Mouse (Mus musculus) embryonic facial prominence, embryonic 11.5 days (tissue): ENCODE measurements at regions not wholly inside any gene's neighbourhood (a gene's known extent, or its start where the extent isn't known, plus 50 kb on each side); places are given as distances from the start of the nearest gene placed in this dataset.
"Not testable (repeated sequence)": the region's sequence is repeated elsewhere in the genome, so short reads cannot be mapped to it uniquely, and the experiment has no call there.

ENCODE experiments used
- ATAC-seq: fragments of 200-750 bp; cut with Nextera tagmentation; replicated peaks from 2 replicates; pipeline ENCODE4 v1.8.0; 2017; ENCODE audit warnings: low read depth; ENCODE audit not compliant: insufficient number of reproducible peaks, low FRiP score, low TSS enrichment
- DNase-seq: peaks from one replicate; pipeline ENCODE4 v3.0.0-alpha.2; 2015; ENCODE audit warnings: low spot score
- H3K27ac ChIP-seq: fragments of 300-500 bp; sonication (generic); replicated peaks from 2 replicates; pipeline ENCODE4 v1.5.1; 2014; ENCODE audit warnings: mild to moderate bottlenecking, low read depth, low read length, control low read depth
- H3K27me3 ChIP-seq: fragments of 300-500 bp; sonication (generic); 2 replicates; pipeline ENCODE4 v1.6.1; 2014; ENCODE audit warnings: mild to moderate bottlenecking, low read length, moderate library complexity, mixed read lengths; ENCODE audit not compliant: control insufficient read depth, insufficient read depth
- H3K36me3 ChIP-seq: fragments of 300-500 bp; sonication (generic); replicated peaks from 2 replicates; pipeline ENCODE4 v1.6.1; 2014; ENCODE audit warnings: low read depth, mild to moderate bottlenecking, low read length, moderate library complexity, mixed read lengths; ENCODE audit not compliant: control insufficient read depth, insufficient read depth
- H3K4me1 ChIP-seq: fragments of 300-500 bp; sonication (generic); 2 replicates; pipeline ENCODE4 v1.6.1; 2014; ENCODE audit warnings: low read length, mixed read lengths; ENCODE audit not compliant: control insufficient read depth, insufficient read depth
- H3K4me2 ChIP-seq: fragments of 300-500 bp; sonication (generic); 2 replicates; pipeline ENCODE4 v1.6.1; 2014; ENCODE audit warnings: low read depth, mild to moderate bottlenecking, control low read depth, low read length, moderate library complexity
- H3K4me3 ChIP-seq: fragments of 300-500 bp; sonication (generic); 2 replicates; pipeline ENCODE4 v1.5.1; 2014; ENCODE audit warnings: low read depth, low read length, control low read depth
- H3K9ac ChIP-seq: fragments of 300-500 bp; sonication (generic); replicated peaks from 2 replicates; pipeline ENCODE4 v1.6.1; 2014; ENCODE audit warnings: mild to moderate bottlenecking, control low read depth, low read length
- H3K9me3 ChIP-seq: fragments of 300-500 bp; sonication (generic); replicated peaks from 2 replicates; pipeline ENCODE4 v1.6.1; 2016; ENCODE audit warnings: mild to moderate bottlenecking, low read length, inconsistent platforms, mixed read lengths; ENCODE audit not compliant: control insufficient read depth
- WGBS: fragments of 180-500 bp; shearing (Covaris S2); extraction: QIAGEN DNeasy Blood & Tissue Kit; methylation state at CpG from one replicate; pipeline ENCODE4 v1.1.7; 2014; 5-methylcytosine and 5-hydroxymethylcytosine counted together

- Histone ChIP-seq H3K4me2 (no peak overlapping the region), H3K36me3 (no peaks in the 10 kb centered on the region), H3K4me3 (no peak overlapping the region), H3K9me3 (no peaks in the 10 kb centered on the region), H3K4me1 (no peaks in the 10 kb centered on the region), H3K9ac (no peak overlapping the region), H3K27ac (no peak overlapping the region), H3K27me3 (no peaks in the 10 kb centered on the region)
- ATAC-seq, result no peak
- DNase-seq, result no peak
Observed at GRCm38 (mm10) chr11:48724068-48724467, 76.1 kb upstream of the Rack1 start.

GRCm38 (mm10) chr11:48730826-48731225 lies 69.3 kb upstream of the Rack1 start:
- WGBS, result 69% methylated on average over 4 of the region's 4 CpGs
- not testable (repeated sequence) for H3K36me3 ChIP-seq

GRCm38 (mm10) chr11:48746503-48746902 lies 53.6 kb upstream of the Rack1 start:
- H3K36me3 ChIP-seq, result no peaks in the 10 kb centered on the region
- H3K27ac ChIP-seq, result no peak overlapping the region
- 97% methylated on average over 1 of the region's 1 CpGs for WGBS
- no peaks in the 10 kb centered on the region for H3K9me3 ChIP-seq
- no peak overlapping the region for H3K4me2 ChIP-seq
- DNase-seq (no peak), ATAC-seq (no peak)
- no peak overlapping the region for H3K9ac ChIP-seq
- no peaks in the 10 kb centered on the region for H3K27me3 ChIP-seq
- H3K4me3 ChIP-seq, result no peak overlapping the region
- H3K4me1 ChIP-seq, result no peaks in the 10 kb centered on the region

More at GRCm38 (mm10) chr11:48730826-48731225, 69.3 kb upstream of the Rack1 start:
- H3K9ac ChIP-seq, H3K4me3 ChIP-seq, ATAC-seq, DNase-seq, H3K4me1 ChIP-seq, H3K27me3 ChIP-seq, H3K4me2 ChIP-seq, H3K9me3 ChIP-seq, H3K27ac ChIP-seq: not testable (repeated sequence)

GRCm38 (mm10) chr11:48748066-48748465 lies 52.1 kb upstream of the Rack1 start:
- no peak overlapping the region for H3K27ac ChIP-seq
- no peak overlapping the region for H3K4me3 ChIP-seq
- H3K4me2 ChIP-seq, result no peak overlapping the region
- H3K36me3 ChIP-seq, result no peaks in the 10 kb centered on the region
- H3K9ac ChIP-seq, result no peak overlapping the region
- H3K9me3 ChIP-seq, result no peaks in the 10 kb centered on the region
- ATAC-seq (no peak), DNase-seq (no peak)
- 72% methylated on average over 2 of the region's 2 CpGs for WGBS
- H3K27me3 ChIP-seq, result no peaks in the 10 kb centered on the region
- no peaks in the 10 kb centered on the region for H3K4me1 ChIP-seq
